Mouse (Mus musculus): Measurements from ENCODE around the gene Armc7. TPM values are rescaled to one million over a fixed set of nuclear protein-coding genes. Genes with fewer than 3 reads are reported as not detected.
"Not testable (repeated sequence)": the region's sequence is repeated elsewhere in the genome, so short reads cannot be mapped to it uniquely, and the experiment has no call there.

Gene Armc7
- total and polyA plus RNA-seq, 2 experiments from 2014 or later, result 1.8 to 3.3 TPM

DNA sequence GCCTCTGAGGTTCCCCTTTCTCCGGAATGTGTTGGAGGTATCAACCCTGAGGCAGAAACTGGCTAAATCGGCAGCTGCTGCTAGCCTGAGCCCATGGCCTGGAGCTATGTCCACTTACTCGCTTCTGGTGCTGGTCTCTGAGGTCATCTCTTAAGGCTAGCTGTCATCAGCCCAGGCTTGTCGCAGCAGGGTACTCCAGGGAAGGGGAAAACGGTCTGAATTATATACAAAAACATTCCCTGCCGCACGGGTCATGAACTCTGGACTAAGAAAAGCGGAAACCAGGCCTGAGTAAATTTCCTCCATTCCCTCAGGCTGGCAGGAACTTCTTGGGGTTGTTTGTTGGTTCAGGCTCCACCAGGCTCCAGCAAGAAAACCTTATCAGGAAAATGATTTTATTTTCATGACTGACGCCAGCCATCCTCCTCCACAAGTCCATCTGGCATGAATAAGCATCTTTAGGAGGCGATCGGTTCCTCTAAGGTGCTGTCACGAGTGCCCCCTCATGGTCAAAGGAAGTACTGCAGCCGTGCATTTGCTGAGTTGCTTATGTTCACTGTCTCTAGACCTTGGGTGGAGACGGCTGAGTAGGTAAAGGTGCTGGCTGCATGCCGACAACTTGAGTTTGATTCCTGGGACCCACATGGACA is 1.7 kb upstream of the Armc7 start:
- WGBS, result 15% methylated on average over 15 of the region's 15 CpGs
- Histone ChIP-seq H3K4me3 (ENCODE audit: low read depth, low read length) (no peak overlapping the region), H3K9ac (replicated peaks; ENCODE audit: low read depth, low read length) (no peak overlapping the region), H3K27ac (ENCODE audit: low read depth) (peak overlapping the region; percentile 77), H3K4me1 (ENCODE audit: control insufficient read depth, insufficient read depth) (peaks cover 25% of the 10 kb centered on the region), H3K9me3 (replicated peaks; ENCODE audit: control insufficient read depth, low read length) (no peaks in the 10 kb centered on the region), H3K27me3 (ENCODE audit: control insufficient read depth, insufficient read depth, low read length) (no peaks in the 10 kb centered on the region), H3K4me2 (ENCODE audit: low read depth, low read length) (0 out of 2 replicates have a peak overlapping the region, but pooled peaks have one; percentile 4), H3K36me3 (replicated peaks; ENCODE audit: control insufficient read depth, insufficient read depth, low read length) (no peaks in the 10 kb centered on the region)
- TF ChIP-seq EP300 (IDR thresholded peaks at IDR 0.05; ENCODE audit: low read depth), result no peak
- TF ChIP-seq CTCF (IDR thresholded peaks at IDR 0.05; ENCODE audit: low read depth), result peak; percentile 99
- DNase-seq (ENCODE audit: low spot score) (peak; percentile 91), ATAC-seq (ENCODE audit: insufficient read depth, low read depth) (peak; percentile 52)

DNA sequence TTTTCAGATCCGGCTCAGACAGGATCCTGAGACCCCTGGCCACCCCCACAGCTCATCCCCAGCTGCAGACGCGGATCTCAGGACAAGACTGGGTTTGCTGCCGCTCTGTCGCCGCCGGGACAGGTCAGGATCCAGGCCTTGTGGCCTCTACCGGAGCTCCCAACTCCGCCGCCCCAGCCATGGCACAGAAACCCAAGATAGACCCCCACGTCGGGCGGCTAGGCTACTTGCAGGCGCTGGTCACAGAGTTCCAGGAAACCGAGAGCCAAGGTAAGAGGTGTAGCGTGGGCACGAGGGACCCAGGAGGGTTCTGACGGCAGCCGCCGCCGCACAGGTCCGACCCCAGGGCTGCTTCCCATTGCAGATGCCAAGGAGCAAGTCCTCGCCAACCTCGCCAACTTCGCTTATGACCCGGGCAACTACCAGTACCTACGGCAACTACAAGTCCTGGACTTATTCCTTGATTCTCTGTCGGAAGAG is 331 bp downstream of the Armc7 start:
- Histone ChIP-seq H3K9me3 (replicated peaks; ENCODE audit: control insufficient read depth, low read length) (no peaks in the 10 kb centered on the region), H3K4me2 (ENCODE audit: low read depth, low read length) (peak overlapping the region; percentile 94), H3K27ac (ENCODE audit: low read depth) (peak overlapping the region; percentile 53; the same call in 1 of the 2 replicates), H3K36me3 (replicated peaks; ENCODE audit: control insufficient read depth, insufficient read depth, low read length) (no peaks in the 10 kb centered on the region), H3K4me1 (ENCODE audit: control insufficient read depth, insufficient read depth) (peaks cover 25% of the 10 kb centered on the region), H3K9ac (replicated peaks; ENCODE audit: low read depth, low read length) (peak overlapping the region; percentile 79), H3K4me3 (ENCODE audit: low read depth, low read length) (peak overlapping the region; percentile 65), H3K27me3 (ENCODE audit: control insufficient read depth, insufficient read depth, low read length) (no peaks in the 10 kb centered on the region)
- no peak for TF ChIP-seq CTCF (IDR thresholded peaks at IDR 0.05; ENCODE audit: low read depth)
- no peak for TF ChIP-seq EP300 (IDR thresholded peaks at IDR 0.05; ENCODE audit: low read depth)
- ATAC-seq (ENCODE audit: insufficient read depth, low read depth) (peak; percentile 4), DNase-seq (ENCODE audit: low spot score) (no peak)
- 2% methylated on average over 28 of the region's 28 CpGs for WGBS

DNA sequence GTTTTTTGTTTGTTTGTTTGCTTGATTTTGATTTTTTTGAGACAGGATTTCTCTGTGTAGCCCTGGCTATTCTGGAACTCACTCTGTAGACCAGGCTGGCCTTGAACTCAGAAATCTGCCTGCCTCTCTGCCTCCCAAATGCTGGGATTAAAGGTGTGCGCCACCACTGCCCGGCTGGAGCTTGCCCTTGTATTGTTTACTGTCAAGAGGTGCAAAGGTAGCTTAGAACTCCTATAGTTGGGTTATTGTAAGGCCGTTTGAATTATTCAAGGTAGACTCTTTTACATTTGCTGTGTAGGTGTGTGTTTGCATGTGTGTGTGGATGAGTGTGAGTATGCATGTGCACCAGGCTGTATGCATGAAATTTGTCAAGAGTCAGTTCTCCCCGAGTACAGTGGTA is 1.2 kb downstream of the Armc7 start:
- H3K27me3 ChIP-seq (ENCODE audit: control insufficient read depth, insufficient read depth, low read length); H3K9me3 ChIP-seq (replicated peaks; ENCODE audit: control insufficient read depth, low read length); DNase-seq (ENCODE audit: low spot score); ATAC-seq (ENCODE audit: insufficient read depth, low read depth); H3K27ac ChIP-seq (ENCODE audit: low read depth); H3K36me3 ChIP-seq (replicated peaks; ENCODE audit: control insufficient read depth, insufficient read depth, low read length): not testable (repeated sequence)
- peaks cover 25% of the 10 kb centered on the region for H3K4me1 ChIP-seq (ENCODE audit: control insufficient read depth, insufficient read depth)
- H3K4me2 ChIP-seq (ENCODE audit: low read depth, low read length), result peak overlapping the region; percentile 94; the same call in 1 of the 2 replicates
- 77% methylated on average over 4 of the region's 4 CpGs for WGBS
- H3K9ac ChIP-seq (replicated peaks; ENCODE audit: low read depth, low read length), result peak overlapping the region; percentile 79; the same call in 1 of the 2 replicates
- H3K4me3 ChIP-seq (ENCODE audit: low read depth, low read length), result peak overlapping the region; percentile 65; the same call in 1 of the 2 replicates

DNA sequence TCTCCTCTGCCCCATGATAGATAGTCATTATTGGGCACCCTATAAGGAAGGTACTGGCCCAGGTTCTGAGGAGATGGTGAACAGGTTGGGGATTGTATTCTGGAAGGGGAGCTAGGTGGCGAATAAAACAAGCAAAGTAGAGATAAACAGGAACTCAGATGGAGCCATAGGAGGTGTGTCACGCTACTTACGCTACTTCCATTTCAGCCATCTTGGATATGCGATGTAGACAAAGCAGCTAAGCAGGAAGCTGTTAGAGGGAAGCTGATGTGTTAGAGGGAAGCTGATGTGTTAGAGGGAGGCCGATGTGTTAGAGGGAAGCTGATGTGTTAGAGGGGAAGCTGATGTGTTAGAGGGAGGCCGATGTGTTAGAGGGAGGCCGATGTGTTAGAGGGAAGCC is 1.9 kb downstream of the Armc7 start:
- not testable (repeated sequence) for H3K9me3 ChIP-seq (replicated peaks; ENCODE audit: control insufficient read depth, low read length); DNase-seq (ENCODE audit: low spot score); H3K27ac ChIP-seq (ENCODE audit: low read depth); H3K4me2 ChIP-seq (ENCODE audit: low read depth, low read length); ATAC-seq (ENCODE audit: insufficient read depth, low read depth); H3K27me3 ChIP-seq (ENCODE audit: control insufficient read depth, insufficient read depth, low read length); H3K36me3 ChIP-seq (replicated peaks; ENCODE audit: control insufficient read depth, insufficient read depth, low read length); H3K4me3 ChIP-seq (ENCODE audit: low read depth, low read length); H3K9ac ChIP-seq (replicated peaks; ENCODE audit: low read depth, low read length)
- WGBS, result 75% methylated on average over 7 of the region's 7 CpGs
- peaks cover 25% of the 10 kb centered on the region for H3K4me1 ChIP-seq (ENCODE audit: control insufficient read depth, insufficient read depth)

DNA sequence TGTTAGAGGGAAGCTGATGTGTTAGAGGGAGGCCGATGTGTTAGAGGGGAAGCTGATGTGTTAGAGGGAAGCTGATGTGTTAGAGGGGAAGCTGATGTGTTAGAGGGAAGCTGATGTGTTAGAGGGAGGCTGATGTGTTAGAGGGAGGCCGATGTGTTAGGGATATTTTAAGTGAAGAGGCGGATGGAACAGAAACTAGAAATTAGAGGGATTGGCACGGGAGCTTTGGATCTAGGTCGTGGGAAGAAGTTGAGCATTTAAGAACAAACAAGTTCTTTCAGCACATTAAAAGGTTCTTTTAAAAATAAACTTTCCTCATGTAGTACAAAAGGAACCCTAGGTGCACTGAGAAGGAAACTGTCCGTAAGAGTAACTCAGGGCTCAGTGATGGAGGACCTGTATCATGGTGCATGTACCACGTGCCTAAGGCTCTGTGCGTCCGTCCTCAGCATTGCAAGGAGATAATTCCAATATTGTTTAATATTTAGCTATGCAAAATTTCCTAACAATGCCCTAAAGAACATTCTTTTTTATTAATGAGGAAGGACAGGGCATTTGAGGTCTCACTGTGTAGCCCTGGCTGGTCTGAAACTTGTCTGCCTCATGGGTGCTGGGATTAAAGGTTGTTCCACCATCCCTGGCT is 3.0 kb downstream of the Armc7 start:
- Histone ChIP-seq H3K4me1 (ENCODE audit: control insufficient read depth, insufficient read depth) (peaks cover 21% of the 10 kb centered on the region), H3K27ac (ENCODE audit: low read depth) (no peak overlapping the region), H3K36me3 (replicated peaks; ENCODE audit: control insufficient read depth, insufficient read depth, low read length) (no peaks in the 10 kb centered on the region), H3K9ac (replicated peaks; ENCODE audit: low read depth, low read length) (no peak overlapping the region), H3K9me3 (replicated peaks; ENCODE audit: control insufficient read depth, low read length) (no peaks in the 10 kb centered on the region), H3K27me3 (ENCODE audit: control insufficient read depth, insufficient read depth, low read length) (no peaks in the 10 kb centered on the region), H3K4me2 (ENCODE audit: low read depth, low read length) (no peak overlapping the region), H3K4me3 (ENCODE audit: low read depth, low read length) (no peak overlapping the region)
- TF ChIP-seq CTCF (IDR thresholded peaks at IDR 0.05; ENCODE audit: low read depth) (no peak), EP300 (IDR thresholded peaks at IDR 0.05; ENCODE audit: low read depth) (no peak)
- ATAC-seq (ENCODE audit: insufficient read depth, low read depth), result no peak
- no peak for DNase-seq (ENCODE audit: low spot score)
- WGBS, result 82% methylated on average over 9 of the region's 9 CpGs

Measured in heart, postnatal 0 days (tissue).